Mouse (Mus musculus) Patski (cell line): Measurements from ENCODE around the gene Ccng2. TPM values are rescaled to one million over a fixed set of nuclear protein-coding genes. Genes with fewer than 3 reads are reported as not detected.
A peak's percentile ranks its signal among the peaks of the same experiment; 100 is the strongest.

Source experiments
- ATAC-seq: fragments of 100-300 bp; one replicate; pipeline ENCODE4 v1.8.0; 2021
- CTCF ChIA-PET: fragments of 350-600 bp; sonication (Branson Sonifier 250); formaldehyde crosslinking; loops from one replicate; lab custom pipeline; 2022; ENCODE audit warnings: inconsistent platforms; lab: Charles Lee
- POLR2A ChIA-PET: fragments of 350-600 bp; sonication (Branson Sonifier 250); formaldehyde crosslinking; loops from one replicate; lab custom pipeline; 2022; ENCODE audit warnings: antibody characterized with exemption, inconsistent platforms; lab: Charles Lee
- DNase-seq: peaks from one replicate; pipeline ENCODE4 v3.0.0-alpha.2; 2011; ENCODE audit warnings: low read depth, low spot score
- H3K27me3 ChIP-seq: fragments of 371-371 bp; one replicate; pipeline ENCODE4 v1.5.1; 2021
- CTCF ChIP-seq: fragments of 100-300 bp; IDR thresholded peaks from one replicate; pipeline ENCODE4 v1.5.1; 2021
- in situ Hi-C: fragments of 300-500 bp; cut with MboI; formaldehyde crosslinking; loops from 3 replicates; pipeline ENCODE4 v1.11.1; 2018; ENCODE audit warnings: low pct_unique_long_range_greater_than_20kb, mixed read lengths
- polyA plus RNA-seq: library from polyadenylated mRNA; unstranded; gene quantifications from one replicate; pipeline ENCODE4 v1.2.3, GENCODE M21; 2021

Gene Ccng2
- polyA plus RNA-seq, 1 experiment from 2014 or later: 53.8 TPM

- no peak for TF ChIP-seq CTCF
- DNase-seq (no peak), ATAC-seq (no peak)
- no peaks in the 10 kb centered on the region for H3K27me3 ChIP-seq
- POLR2A ChIA-PET: interaction anchor here (1.0 kb wide), 1 partner anchor 27 kb away, joined by 3 read pairs; no protein-coding TSS in a partner anchor
- in situ Hi-C loops: no loop called here
- CTCF ChIA-PET: interaction anchor here (1.2 to 1.5 kb wide), 2 partner anchors 53 to 81 kb away, joined by 3 read pairs; no protein-coding TSS in a partner anchor
These were observed 3.7 kb downstream of the Ccng2 start for GRCm38 (mm10) chr5:93270721-93271120.

- no peak for DNase-seq
- ChIA-PET CTCF (interaction anchor here (1.5 kb wide), 1 partner anchor 7 kb away, joined by 6 read pairs; no protein-coding TSS in a partner anchor), POLR2A (no interaction called here)
- TF ChIP-seq CTCF: no peak
- H3K27me3 ChIP-seq: no peaks in the 10 kb centered on the region
- in situ Hi-C loops: no loop called here
- no peak for ATAC-seq
These were observed 15.5 kb downstream of the Ccng2 start for GRCm38 (mm10) chr5:93282446-93283107.

- TF ChIP-seq CTCF: no peak
- no peak for ATAC-seq
- no peak for DNase-seq
- no peaks in the 10 kb centered on the region for H3K27me3 ChIP-seq
- ChIA-PET CTCF (no interaction called here), POLR2A (no interaction called here)
- in situ Hi-C loops: no loop called here
These were observed 16.1 kb downstream of the Ccng2 start for GRCm38 (mm10) chr5:93283109-93283508.

GRCm38 (mm10) chr5:93288553-93288952 is 21.5 kb downstream of the Ccng2 start:
- ChIA-PET POLR2A (no interaction called here), CTCF (interaction anchor here (0.6 to 2.5 kb wide), 5 partner anchors 9 to 181 kb away, joined by 3 to 9 read pairs (median 3); no protein-coding TSS in a partner anchor)
- DNase-seq (no peak), ATAC-seq (no peak)
- TF ChIP-seq CTCF: no peak
- in situ Hi-C loops: no loop called here
- H3K27me3 ChIP-seq: no peaks in the 10 kb centered on the region

- no peak for TF ChIP-seq CTCF
- in situ Hi-C loops: no loop called here
- no peak for DNase-seq
- no peak for ATAC-seq
- POLR2A ChIA-PET: no interaction called here
- CTCF ChIA-PET: interaction anchor here (1.0 to 1.7 kb wide), 5 partner anchors 8 to 58 kb away, joined by 3 to 6 read pairs (median 4); no protein-coding TSS in a partner anchor
- H3K27me3 ChIP-seq: no peaks in the 10 kb centered on the region
These were observed 23.2 kb downstream of the Ccng2 start for GRCm38 (mm10) chr5:93290282-93290681.

GRCm38 (mm10) chr5:93296341-93296746 is 29.3 kb downstream of the Ccng2 start:
- peak; percentile 20 for DNase-seq
- in situ Hi-C loops: no loop called here
- no peaks in the 10 kb centered on the region for H3K27me3 ChIP-seq
- no peak for TF ChIP-seq CTCF
- peak; percentile 66 for ATAC-seq
- ChIA-PET CTCF (interaction anchor here (0.8 to 1.5 kb wide), 3 partner anchors 12 to 32 kb away, joined by 3 to 5 read pairs (median 4); no protein-coding TSS in a partner anchor), POLR2A (interaction anchor here (1.1 kb wide), 1 partner anchor 28 kb away, joined by 3 read pairs; no protein-coding TSS in a partner anchor)

GRCm38 (mm10) chr5:93296754-93297153 is 29.7 kb downstream of the Ccng2 start:
- ATAC-seq (peak; percentile 24), DNase-seq (peak; percentile 17)
- ChIA-PET CTCF (interaction anchor here (1.5 kb wide), 1 partner anchor 25 kb away, joined by 5 read pairs; no protein-coding TSS in a partner anchor), POLR2A (interaction anchor here (1.1 kb wide), 1 partner anchor 29 kb away, joined by 3 read pairs; no protein-coding TSS in a partner anchor)
- TF ChIP-seq CTCF: no peak
- H3K27me3 ChIP-seq: no peaks in the 10 kb centered on the region
- in situ Hi-C loops: no loop called here

GRCm38 (mm10) chr5:93297311-93297710 is 30.3 kb downstream of the Ccng2 start:
- CTCF ChIA-PET: interaction anchor here (1.5 kb wide), 1 partner anchor 25 kb away, joined by 5 read pairs; no protein-coding TSS in a partner anchor
- POLR2A ChIA-PET: interaction anchor here (1.1 kb wide), 1 partner anchor 29 kb away, joined by 3 read pairs; no protein-coding TSS in a partner anchor
- TF ChIP-seq CTCF: no peak
- H3K27me3 ChIP-seq: no peaks in the 10 kb centered on the region
- DNase-seq (no peak), ATAC-seq (no peak)
- in situ Hi-C loops: no loop called here

GRCm38 (mm10) chr5:93305126-93305830 is 38.2 kb downstream of the Ccng2 start:
- no peak for DNase-seq
- in situ Hi-C loops: no loop called here
- ChIA-PET CTCF (interaction anchor here (3.1 kb wide), 1 partner anchor 19 kb away, joined by 14 read pairs; no protein-coding TSS in a partner anchor), POLR2A (no interaction called here)
- no peak for TF ChIP-seq CTCF
- peaks cover 3% of the 10 kb centered on the region for H3K27me3 ChIP-seq
- no peak for ATAC-seq

- in situ Hi-C loops: no loop called here
- no peak for TF ChIP-seq CTCF
- ChIA-PET POLR2A (no interaction called here), CTCF (interaction anchor here (1.2 kb wide), 2 partner anchors 14 to 18 kb away, joined by 3 to 5 read pairs; no protein-coding TSS in a partner anchor)
- ATAC-seq (no peak), DNase-seq (no peak)
- H3K27me3 ChIP-seq: peaks cover 3% of the 10 kb centered on the region
These were observed 41.9 kb downstream of the Ccng2 start for GRCm38 (mm10) chr5:93308909-93309308.
